Mouse (Mus musculus) layer of hippocampus, adult 8-10 months (tissue): Measurements from ENCODE around the gene Vmn2r99. TPM values are rescaled to one million over a fixed set of nuclear protein-coding genes. Genes with fewer than 3 reads are reported as not detected.

Source experiments
- DNase-seq, 2 experiments: peaks; one replicate each; pipeline ENCODE4 v3.0.0; 2022; ENCODE audit warnings: low spot score in 2 of 2
- total RNA-seq, 4 experiments: library from RNA; stranded (reverse); gene quantifications; 2 replicates each; pipeline ENCODE4 v1.2.4; 2022

Gene Vmn2r99
- not detected for total RNA-seq

GRCm38 (mm10) chr17:19361649-19362048 is at the start of gene Vmn2r99:
TSS of gene Vmn2r99 (plus strand) at chr17:19361949.
- no peak for DNase-seq

GRCm38 (mm10) chr17:19437623-19438022 is 75.9 kb downstream of the Vmn2r99 start:
- no peak for DNase-seq

- no peak for DNase-seq
Observed at GRCm38 (mm10) chr17:19444932-19445331, 83.2 kb downstream of the Vmn2r99 start.

Other genes starting within 250 kb of the Vmn2r99 start
- gene Vmn2r100, start 142.8 kb downstream of the Vmn2r99 start, total RNA-seq, result not detected
- gene Vmn2r101, start 215.3 kb downstream of the Vmn2r99 start, total RNA-seq, result not detected